Mouse (Mus musculus) adrenal gland, postnatal 4 days (tissue): Measurements from ENCODE around the gene Mecr. TPM values are rescaled to one million over a fixed set of nuclear protein-coding genes. Genes with fewer than 3 reads are reported as not detected.
A peak's percentile ranks its signal among the peaks of the same experiment; 100 is the strongest.

Experiments
- DNase-seq, 2 experiments: peaks; one replicate each; pipeline ENCODE4 v3.0.0; 2021 to 2022; ENCODE audit warnings: low spot score in 2 of 2, mixed read lengths in 2 of 2
- total RNA-seq, 2 experiments: library from RNA; stranded (reverse); gene quantifications; 2 replicates each; pipeline ENCODE4 v1.2.3; 2021

The Mecr gene
- total RNA-seq, 2 experiments from 2014 or later, result 60.8 to 73.6 TPM

DNA sequence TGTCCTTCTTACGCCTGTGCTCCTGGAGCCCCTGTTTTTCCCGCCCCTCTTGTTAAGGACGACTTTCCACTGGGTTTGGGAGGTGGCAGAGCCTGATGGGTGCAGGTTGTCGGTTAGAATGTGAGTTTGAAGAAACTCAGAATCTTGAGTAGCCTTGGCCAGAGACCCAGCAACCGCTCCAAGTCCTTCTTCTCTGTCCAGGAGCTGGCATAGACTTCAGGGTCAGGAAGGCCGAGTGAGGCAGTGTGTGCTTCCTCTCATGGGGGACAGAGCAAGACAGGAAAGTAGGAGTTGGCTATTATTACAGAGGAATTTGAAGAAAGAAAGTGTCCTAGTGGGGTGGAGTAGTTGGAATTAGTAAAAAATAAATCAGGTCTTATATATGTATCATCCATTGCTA is 40.3 kb downstream of the Mecr start:
- no peak for DNase-seq

DNA sequence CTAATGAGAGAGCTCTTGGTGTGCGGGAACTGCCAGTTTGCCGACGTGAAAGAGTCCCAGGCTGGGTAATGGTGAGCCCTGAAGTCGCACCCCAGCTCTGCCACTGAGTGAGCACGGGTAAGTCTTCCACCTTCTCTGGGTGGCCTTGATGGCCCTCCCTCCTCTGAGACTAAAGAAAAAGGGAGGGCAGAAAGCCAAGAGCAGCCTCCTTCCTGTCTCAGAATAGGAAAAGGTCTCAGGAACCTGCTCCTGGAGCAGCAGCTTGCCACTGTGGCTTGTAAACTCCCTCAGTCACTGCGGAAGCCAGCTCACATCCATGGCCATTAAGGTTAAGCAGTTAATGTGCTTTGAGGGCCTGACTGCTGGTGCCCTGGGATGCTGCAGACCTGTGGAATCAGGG is 42.1 kb downstream of the Mecr start:
- DNase-seq, result no peak

DNA sequence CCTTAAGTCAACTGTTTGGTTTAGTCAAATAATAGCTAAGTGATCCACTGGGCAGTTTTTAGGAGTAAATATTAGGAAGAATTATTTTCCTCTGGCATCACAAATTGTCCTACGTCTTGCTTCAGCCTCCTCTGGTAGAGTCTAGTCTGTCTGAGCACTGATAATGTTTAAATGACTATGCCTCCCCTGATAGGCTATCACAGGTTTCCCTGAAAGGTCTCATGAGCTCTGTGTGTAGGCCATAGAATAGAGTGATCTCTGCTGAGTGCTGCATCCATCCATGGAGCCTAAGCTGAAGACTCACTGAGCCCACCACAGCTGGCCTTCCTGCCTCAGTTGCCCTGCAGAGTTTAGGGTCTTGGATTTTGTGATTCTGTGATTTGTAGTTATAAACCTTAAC is 45.3 kb downstream of the Mecr start:
- no peak for DNase-seq

DNA sequence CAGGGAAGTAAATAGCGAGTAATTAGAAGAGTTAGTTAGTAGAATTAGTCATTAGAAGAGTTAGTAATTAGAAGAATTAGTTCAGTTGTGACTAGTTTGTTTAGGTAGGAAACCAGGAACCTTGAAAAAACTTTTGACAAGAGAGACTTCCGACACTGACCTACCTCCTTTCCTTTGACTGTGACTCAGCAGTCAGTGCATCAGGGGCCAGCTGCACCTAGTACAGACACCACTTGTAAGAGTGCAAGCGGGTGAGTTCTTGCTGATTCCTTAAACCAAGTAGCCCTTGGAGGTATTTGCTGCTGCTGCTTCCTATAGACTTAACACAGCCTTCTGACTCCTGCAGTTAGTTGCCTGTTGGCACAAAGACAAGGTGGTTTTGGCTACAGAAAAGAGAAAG is 47.4 kb downstream of the Mecr start:
- no peak for DNase-seq

DNA sequence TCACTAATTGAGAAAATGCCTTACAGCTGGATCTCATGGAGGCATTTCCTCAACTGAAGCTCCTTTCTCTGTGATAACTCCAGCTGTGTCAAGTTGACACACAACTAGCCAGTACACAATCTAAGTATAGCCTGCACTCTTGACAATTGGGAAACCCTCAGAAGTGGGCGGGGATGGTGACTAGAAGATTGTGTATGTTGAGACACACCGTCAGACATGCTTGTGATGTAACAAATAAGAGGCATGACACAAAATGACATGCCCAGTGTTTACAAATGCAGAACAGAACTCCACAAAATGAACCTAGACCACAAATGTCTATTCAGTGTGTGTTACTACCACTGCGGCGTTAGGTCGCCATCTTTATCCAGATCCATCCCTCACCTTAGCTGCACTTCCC is 53.8 kb downstream of the Mecr start:
- no peak for DNase-seq

DNA sequence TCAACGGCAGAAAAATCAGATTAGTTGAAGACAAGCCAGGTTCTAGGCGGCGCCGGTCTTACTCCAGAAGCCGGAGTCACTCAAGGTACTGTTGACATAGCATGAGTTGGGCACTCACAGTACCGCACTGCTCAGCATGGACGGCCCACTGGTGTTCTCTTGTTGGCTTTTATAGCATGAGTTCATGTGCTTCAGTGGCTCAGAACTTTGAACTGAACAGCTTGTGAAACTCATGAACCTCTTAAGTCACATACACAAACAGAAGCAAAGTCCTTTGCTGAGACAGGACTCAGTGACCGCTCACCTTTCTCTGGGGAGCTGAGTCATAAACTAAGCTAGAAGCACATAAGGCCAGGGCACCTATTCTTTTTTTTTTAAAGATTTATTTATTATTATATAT is 54.5 kb downstream of the Mecr start:
- DNase-seq, result no peak

DNA sequence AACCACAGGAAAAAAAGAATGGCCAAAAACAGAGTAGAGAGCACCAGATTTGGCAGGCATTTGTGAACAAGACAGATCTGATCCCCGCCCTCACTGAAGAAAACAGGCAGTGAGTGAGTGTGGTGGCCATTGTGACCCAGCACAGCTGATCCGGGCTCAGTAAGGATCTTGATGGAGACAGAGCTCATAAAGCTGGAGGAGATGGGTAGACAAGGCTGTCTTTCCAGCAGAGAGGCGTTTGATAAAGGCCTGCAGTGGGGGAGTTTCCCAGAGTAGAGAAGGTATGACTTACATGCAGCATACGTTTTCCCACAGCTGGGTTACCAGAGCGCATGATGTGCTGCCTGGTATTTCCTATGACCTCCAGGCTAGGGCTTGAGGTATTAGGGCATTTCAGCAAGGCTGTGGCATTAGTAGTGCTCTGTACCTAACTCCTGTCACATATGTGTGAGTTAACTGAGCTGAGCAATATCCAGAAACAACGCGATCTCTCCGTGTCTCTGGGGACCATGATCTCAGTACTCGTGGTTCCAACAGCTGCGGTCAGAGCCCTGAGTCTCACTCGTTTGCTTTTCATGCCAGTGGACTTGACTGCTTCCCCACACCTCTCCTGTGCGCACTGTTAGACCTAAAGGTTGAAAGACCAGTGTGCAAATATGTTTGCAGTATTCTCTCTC is 55.4 kb downstream of the Mecr start:
- no peak for DNase-seq

DNA sequence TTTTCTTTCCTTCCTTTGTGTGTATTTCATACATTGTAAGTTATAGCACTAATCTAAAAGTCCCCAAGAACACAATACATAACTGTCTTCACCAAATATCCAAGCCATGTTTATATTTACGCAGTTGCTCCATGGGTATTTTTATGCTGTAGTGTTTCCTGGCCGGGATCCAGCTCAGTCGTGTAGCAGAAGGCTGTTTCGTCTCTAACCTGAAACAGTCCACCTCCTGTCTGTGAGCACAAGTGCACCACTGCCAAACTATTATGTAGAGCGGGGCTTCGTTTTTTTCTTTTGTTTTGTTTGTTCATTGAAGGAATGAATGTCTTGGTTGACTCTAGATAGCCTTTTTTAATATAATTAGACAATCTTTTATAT is 55.9 kb downstream of the Mecr start:
- DNase-seq, result no peak

DNA sequence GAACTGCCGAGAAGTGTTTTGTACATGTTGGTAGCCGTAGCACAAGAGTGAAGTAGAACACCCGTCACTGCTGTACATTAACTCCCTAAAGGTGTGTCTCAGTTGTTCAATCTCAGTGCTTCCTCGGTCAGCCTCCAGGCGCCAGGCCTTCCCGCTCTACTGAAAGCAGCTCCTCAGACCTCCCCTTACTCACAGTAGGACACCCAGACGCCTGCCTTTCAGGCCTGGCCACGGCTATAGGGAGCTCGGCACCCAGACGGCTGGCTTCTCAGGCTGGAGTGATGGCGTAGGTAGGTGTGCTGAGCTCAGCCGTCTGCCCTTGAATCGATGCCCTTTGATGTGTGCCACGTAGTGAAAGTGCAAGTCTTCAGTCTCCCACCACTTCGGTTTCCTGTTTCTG is 57.8 kb downstream of the Mecr start:
- DNase-seq, result no peak

DNA sequence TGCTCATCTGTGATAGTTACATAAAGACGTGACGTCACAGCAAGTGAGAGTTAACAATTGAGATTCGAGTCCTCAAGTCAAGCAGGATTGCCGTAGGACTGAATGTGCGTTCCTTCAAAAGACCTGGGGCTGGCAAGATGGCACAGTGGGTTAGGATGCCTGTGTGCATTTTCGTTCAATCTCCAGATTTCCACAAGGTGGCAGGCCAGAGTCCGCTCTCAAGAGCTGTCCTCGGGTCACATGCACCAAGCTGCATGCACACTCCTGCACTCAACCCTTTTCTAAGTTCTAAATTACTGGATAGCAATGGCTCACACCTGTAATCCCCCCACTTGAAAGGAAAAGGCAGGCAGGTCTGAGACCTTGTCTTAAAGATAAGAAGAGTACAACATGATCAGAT is 61.2 kb downstream of the Mecr start:
- DNase-seq, result no peak

DNA sequence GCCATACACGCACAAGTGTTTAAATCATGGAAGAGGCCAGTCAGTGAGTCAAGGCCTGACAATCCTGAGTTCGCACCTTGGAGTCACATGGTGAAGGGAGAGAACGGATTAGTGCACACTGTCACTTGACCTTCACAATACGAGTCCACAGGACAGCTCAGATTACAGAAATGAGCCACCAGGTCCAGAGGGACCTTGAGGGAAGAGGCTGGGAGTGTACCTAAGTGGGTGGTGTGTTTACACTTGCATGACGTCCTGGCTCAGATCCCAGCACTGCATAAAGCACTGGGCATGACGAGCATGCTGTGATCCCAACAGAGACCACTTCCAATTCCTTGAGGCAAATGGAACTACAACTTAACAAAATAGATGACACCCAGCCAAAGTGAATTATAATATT is 63.2 kb downstream of the Mecr start:
- no peak for DNase-seq

DNA sequence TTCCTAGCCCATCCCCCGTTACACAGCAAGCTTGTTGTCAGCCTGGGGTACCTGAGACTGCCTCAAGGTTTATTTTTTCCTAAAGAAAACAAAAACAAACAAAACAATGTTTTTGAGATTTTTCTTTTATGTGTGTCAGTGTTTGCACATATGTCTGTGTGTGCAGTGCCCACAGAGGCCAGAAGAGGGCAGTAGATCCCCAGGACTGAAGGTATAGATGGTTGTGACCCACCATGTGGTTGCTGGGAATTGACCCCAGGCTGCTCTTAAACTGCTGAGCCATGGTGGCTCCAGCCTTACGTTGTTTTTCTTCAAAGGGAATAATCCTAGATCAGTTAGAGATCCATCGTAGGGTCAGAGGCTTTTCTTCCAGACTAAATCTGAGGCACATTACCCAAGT is 64.6 kb downstream of the Mecr start:
- no peak for DNase-seq

DNA sequence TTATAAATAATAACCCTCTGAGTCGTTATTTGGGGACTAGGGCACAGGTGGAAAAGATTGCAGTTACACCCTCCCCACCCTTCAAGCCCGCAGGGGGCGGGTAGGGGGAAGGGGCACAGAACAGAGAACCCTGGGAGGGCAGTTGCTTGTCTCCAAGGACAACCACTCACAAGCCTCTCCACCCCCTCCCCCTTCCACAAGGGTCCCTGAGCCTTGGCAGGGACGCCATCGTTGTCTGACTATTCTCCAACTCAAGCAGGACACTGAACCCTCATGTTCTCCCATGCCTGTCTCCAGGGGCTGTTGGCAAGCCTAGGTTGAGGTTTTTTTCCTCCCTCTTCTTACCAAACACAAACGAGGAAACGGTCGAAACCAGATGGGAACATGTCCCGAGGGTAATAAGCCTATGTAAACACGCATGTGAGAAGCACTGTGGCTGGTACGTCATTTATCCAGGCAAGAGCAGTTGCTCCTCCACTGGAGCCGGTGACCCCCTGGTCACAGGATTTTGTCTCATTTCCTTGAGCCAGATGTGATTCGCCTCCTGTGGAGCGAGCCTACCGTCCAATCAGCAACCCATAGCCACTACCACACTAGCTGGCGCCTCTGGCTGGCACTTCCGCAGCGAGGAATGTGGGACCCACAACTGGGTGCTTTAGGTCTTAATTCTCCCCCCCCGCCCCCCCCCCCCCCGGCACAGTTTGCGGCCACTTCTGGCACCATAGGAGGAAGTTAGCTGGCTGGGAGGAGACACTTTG is 67.1 kb downstream of the Mecr start:
- no peak for DNase-seq

DNA sequence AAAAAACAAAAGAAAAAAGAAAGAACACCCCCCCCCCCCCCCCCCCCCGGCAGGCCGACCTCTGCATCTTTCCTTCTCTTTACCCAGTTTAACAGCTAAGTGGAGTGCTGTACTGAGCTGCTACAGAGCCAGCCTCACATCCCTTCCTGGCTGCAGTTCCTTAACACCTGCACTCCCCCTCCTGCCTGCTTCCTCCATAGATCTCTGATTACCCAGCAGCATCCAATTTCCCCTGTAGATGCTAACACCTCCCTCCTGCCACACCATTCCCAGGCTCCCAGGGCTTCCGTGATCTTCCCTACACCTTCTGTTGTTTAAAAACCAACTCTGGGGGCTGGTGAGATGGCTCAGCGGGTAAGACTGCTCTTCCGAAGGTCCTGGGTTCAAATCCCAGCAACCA is 68.3 kb downstream of the Mecr start:
- no peak for DNase-seq

DNA sequence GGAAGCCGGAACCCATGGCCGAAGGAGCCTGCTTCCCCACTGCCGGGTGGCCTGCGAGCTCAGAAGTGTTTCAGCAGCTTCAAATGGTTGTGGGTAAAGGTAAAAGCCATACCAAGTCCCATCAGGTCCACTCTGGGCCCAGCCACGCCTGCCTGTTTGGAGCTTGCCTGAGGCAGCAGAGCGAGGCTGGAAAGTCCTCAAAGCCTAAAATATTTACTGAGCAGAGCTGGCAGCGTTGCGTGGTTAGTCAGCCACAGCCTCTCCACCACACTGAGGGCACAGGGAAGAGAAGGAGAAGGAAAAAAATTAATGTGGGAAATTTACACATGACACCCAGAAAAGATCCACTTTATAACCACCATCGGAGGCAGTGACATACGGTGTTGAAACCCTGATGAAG is 70.3 kb downstream of the Mecr start:
- no peak for DNase-seq

DNA sequence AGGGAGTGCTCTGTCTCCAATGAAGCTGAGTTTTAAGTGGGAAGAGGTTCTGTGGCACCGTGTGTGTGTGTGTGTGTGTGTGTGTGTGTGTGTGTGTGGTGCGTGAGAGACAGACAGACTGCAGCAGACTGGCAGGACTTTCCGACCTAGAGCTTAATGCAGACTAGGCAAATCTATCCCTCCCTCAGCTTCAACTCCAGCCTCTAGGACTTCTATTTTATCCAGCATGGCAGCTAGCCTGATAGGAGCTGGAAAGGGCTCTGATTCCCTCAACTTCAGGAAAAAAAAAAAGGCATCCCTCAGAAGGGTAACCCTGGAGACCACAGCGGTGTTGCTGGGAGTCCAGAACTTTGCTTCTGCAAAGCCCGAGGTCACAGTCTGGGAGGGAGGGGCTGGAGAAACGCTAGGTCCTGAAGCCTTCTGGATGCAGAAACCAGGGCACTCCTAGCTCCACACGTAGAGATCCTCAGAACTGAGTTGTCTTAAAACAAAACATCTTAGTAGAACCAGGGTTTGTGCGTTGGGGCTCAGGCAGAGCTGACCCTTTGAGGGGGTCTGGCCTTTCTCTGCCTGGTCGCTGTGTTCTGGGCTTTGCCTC is 70.9 kb downstream of the Mecr start:
- no peak for DNase-seq

DNA sequence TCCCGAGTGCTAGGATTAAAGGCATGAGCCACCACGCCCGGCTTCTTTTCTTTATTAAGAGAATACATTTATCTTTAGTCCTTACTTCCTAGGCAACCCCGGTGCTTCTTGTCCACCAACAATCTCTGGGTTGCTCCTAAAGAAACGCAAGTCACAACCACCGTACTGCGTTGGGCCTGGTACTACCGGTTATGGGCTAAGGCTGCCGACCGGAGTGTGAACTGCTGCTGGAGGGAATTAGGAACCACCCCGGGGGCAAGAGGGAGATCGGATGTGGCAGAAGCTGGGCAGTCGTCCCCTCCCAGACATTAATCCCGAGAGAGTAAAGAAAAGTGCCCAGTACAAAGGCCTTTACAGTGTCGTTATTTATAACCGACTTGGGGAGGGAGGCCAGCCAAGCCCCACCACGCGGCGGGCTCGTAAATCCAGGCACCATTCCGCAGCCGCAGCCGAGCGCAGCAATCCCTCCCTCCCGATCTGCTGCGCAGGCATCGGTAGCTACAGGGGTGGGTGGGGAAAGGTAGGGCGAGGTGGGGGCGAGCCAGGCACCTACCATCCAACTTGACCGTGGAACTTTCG is 71.7 kb downstream of the Mecr start:
- DNase-seq, result no peak

DNA sequence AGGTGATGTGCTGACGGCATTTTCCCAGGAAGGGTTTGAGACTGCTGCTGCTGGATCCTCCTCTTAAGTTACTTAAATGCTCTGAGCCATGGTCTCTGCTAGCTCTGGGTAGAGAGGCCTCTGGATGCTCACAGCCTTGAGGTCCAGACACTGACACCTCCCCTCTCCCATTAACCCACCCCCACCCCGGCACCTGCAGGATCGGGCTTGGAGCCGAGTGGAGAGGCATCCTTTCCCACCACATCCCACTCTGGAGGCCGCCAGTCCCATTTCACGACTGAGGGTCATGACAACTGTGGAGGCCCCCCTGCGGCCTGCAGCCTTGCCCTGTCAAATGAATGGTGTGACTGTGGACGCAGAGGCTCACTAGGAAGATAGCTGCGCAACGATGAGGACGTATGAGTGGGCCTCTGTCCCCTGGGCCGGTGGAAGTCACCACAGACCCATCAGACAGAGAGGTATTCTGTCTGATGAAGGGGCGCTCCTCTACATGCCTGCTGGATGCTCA is 72.6 kb downstream of the Mecr start:
- no peak for DNase-seq

DNA sequence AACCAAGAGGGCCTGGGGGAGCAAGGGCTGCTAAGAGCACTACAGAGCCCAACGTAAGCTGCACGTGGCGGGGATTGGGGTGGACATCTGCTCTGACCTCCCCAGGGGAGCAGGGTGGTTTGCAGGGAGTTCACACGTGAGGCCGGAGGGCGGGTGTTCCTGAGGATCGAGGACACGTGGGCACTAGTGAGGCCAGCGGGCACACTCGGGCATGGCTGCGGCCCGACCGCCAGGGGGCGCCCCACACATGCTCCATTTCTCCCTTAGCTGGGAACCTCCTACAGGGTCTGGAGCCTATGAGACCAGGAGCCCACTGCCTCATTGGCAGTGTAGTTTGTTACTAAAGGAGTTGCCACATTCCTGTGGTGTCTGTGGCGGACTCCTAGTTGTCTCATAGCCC is 73.2 kb downstream of the Mecr start:
- peak; percentile 67 to 69 for DNase-seq

DNA sequence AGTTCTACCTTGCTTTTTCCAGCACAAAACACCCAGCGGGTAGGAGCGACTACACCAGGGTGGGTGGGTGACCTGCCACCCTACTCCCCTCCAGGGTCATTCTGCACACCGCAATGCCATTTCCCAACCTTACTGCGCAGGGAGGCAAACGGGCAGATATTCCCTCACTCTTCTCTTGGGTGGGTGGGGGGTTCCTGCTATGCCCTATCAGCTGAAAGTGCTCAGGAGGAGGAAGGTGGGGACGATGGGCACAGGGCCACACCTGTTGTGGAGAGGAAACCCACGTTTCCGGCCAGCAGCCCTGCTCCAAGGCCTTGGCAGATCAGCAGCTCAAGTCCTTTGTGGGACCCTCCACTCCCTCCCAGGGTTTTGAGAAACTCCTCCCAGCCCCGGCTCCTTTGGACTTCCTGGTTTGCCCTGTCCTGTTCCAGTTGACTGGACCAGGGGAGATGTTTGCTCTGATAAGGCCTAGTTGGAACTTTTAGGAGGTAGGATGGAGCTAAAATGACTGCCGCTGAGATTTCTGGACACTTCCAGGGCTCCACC is 73.8 kb downstream of the Mecr start:
- DNase-seq, result no peak
